In genomic region chr9:21334747-21335146, GRCm38 (mm10) we compare ENCODE assay signal across 14 mouse cellular contexts. TPM values are rescaled to one million over a fixed set of nuclear protein-coding genes. Genes with fewer than 3 reads are reported as not detected.
"Had no signal": no experiment of that assay in that cellular context is flagged by ENCODE, and none has a peak within 500 bp of the region (broad histone marks: within the 10 kb centered on the region; RNA-seq: fewer than 3 reads in every experiment).

No protein-coding gene starts in this region.

- H3K27me3 ChIP-seq: midbrain, embryonic 12.5 days; neural tube, embryonic 12.5 days had no signal

- H3K36me3 ChIP-seq: midbrain, embryonic 12.5 days had no signal

- H3K27ac ChIP-seq: midbrain, embryonic 10.5 days; midbrain, embryonic 12.5 days; neural tube, embryonic 12.5 days had no signal

- H3K4me3 ChIP-seq: midbrain, embryonic 10.5 days; midbrain, embryonic 12.5 days; neural tube, embryonic 12.5 days had no signal

- H3K4me2 ChIP-seq: lung, embryonic 14.5 days; midbrain, embryonic 12.5 days; neural tube, embryonic 12.5 days had no signal

- H3K9ac ChIP-seq: lung, embryonic 14.5 days; midbrain, embryonic 12.5 days; neural tube, embryonic 12.5 days had no signal

- H3K9me3 ChIP-seq: midbrain, embryonic 10.5 days; midbrain, embryonic 12.5 days; neural tube, embryonic 12.5 days had no signal

- DNase-seq: lung, adult 18-20 months; lung, embryonic 14.5 days; lung, postnatal 10 days; lung, postnatal 4 days; midbrain, embryonic 14.5 days; right cerebral cortex, postnatal 25 days; right cerebral cortex, postnatal 4 days; spleen, adult 18-20 months; thymus, adult 18-20 months; thymus, postnatal 14 days had no signal

RNA-seq across cellular contexts. Expression of gene Ap1m2, which starts 22.6 kb away (rescaled TPM):
- total RNA-seq: megakaryocyte-erythroid progenitor cell, adult 5-6 weeks had no signal
